Mouse (Mus musculus): ENCODE results near the gene Gsc. TPM values are rescaled to one million over a fixed set of nuclear protein-coding genes. Genes with fewer than 3 reads are reported as not detected.

Gene Gsc
- not detected in 2 replicates for polyA plus RNA-seq (2012)

GRCm38 (mm10) chr12:104472601-104473424, at the start of gene Gsc:
TSS of gene Gsc (minus strand) at chr12:104473330.
- Histone ChIP-seq H3K9me3 (ENCODE audit: control insufficient read depth, low read length) (no peaks in the 10 kb centered on the region), H3K36me3 (ENCODE audit: control insufficient read depth) (no peaks in the 10 kb centered on the region), H3K27me3 (ENCODE audit: control insufficient read depth) (peaks cover 90% of the 10 kb centered on the region), H3K4me3 (replicated peaks) (peak within 1 kb of the TSS; percentile 24), H3K4me1 (ENCODE audit: control insufficient read depth) (no peaks in the 10 kb centered on the region)
- TF ChIP-seq TAL1 (IDR thresholded peaks at IDR 0.05; ENCODE audit: low read length) (no peak), GATA1 (IDR thresholded peaks at IDR 0.05; ENCODE audit: low read length) (no peak)

GRCm38 (mm10) chr12:104519721-104520120, 46.6 kb upstream of the Gsc start:
- no peaks in the 10 kb centered on the region for H3K4me1 ChIP-seq (ENCODE audit: control insufficient read depth)
- no peak for TF ChIP-seq GATA1 (IDR thresholded peaks at IDR 0.05; ENCODE audit: low read length)
- no peak for TF ChIP-seq TAL1 (IDR thresholded peaks at IDR 0.05; ENCODE audit: low read length)
- H3K9me3 ChIP-seq (ENCODE audit: control insufficient read depth, low read length), result peaks cover 19% of the 10 kb centered on the region
- H3K27me3 ChIP-seq (ENCODE audit: control insufficient read depth), result no peaks in the 10 kb centered on the region
- H3K36me3 ChIP-seq (ENCODE audit: control insufficient read depth), result no peaks in the 10 kb centered on the region
- H3K4me3 ChIP-seq (replicated peaks), result no peak overlapping the region

- TF ChIP-seq GATA1 (IDR thresholded peaks at IDR 0.05; ENCODE audit: low read length) (no peak), TAL1 (IDR thresholded peaks at IDR 0.05; ENCODE audit: low read length) (no peak)
- H3K27me3 ChIP-seq (ENCODE audit: control insufficient read depth), result no peaks in the 10 kb centered on the region
- H3K9me3 ChIP-seq (ENCODE audit: control insufficient read depth, low read length), result no peaks in the 10 kb centered on the region
- no peaks in the 10 kb centered on the region for H3K4me1 ChIP-seq (ENCODE audit: control insufficient read depth)
- H3K4me3 ChIP-seq (replicated peaks), result no peak overlapping the region
- H3K36me3 ChIP-seq (ENCODE audit: control insufficient read depth), result no peaks in the 10 kb centered on the region
These were observed 34.8 kb upstream of the Gsc start for GRCm38 (mm10) chr12:104507911-104508310.

GRCm38 (mm10) chr12:104492009-104492408, 18.9 kb upstream of the Gsc start:
- H3K27me3 ChIP-seq (ENCODE audit: control insufficient read depth), result no peaks in the 10 kb centered on the region

GRCm38 (mm10) chr12:104486205-104486604, 13.1 kb upstream of the Gsc start:
- Histone ChIP-seq H3K4me3 (replicated peaks) (no peak overlapping the region), H3K27me3 (ENCODE audit: control insufficient read depth) (peaks cover 5% of the 10 kb centered on the region; the same call in 1 of the 2 replicates), H3K36me3 (ENCODE audit: control insufficient read depth) (no peaks in the 10 kb centered on the region), H3K9me3 (ENCODE audit: control insufficient read depth, low read length) (no peaks in the 10 kb centered on the region), H3K4me1 (ENCODE audit: control insufficient read depth) (no peaks in the 10 kb centered on the region)
- TF ChIP-seq TAL1 (IDR thresholded peaks at IDR 0.05; ENCODE audit: low read length) (no peak), GATA1 (IDR thresholded peaks at IDR 0.05; ENCODE audit: low read length) (no peak)

More at GRCm38 (mm10) chr12:104492009-104492408, 18.9 kb upstream of the Gsc start:
- no peak overlapping the region for H3K4me3 ChIP-seq (replicated peaks)
- no peaks in the 10 kb centered on the region for H3K36me3 ChIP-seq (ENCODE audit: control insufficient read depth)
- TF ChIP-seq GATA1 (IDR thresholded peaks at IDR 0.05; ENCODE audit: low read length), result no peak
- H3K9me3 ChIP-seq (ENCODE audit: control insufficient read depth, low read length), result no peaks in the 10 kb centered on the region
- H3K4me1 ChIP-seq (ENCODE audit: control insufficient read depth), result no peaks in the 10 kb centered on the region

GRCm38 (mm10) chr12:104485161-104485560, 12.0 kb upstream of the Gsc start:
- H3K4me3 ChIP-seq (replicated peaks), result no peak overlapping the region
- no peak for TF ChIP-seq TAL1 (IDR thresholded peaks at IDR 0.05; ENCODE audit: low read length)
- TF ChIP-seq GATA1 (IDR thresholded peaks at IDR 0.05; ENCODE audit: low read length), result no peak
- H3K4me1 ChIP-seq (ENCODE audit: control insufficient read depth), result no peaks in the 10 kb centered on the region
- no peaks in the 10 kb centered on the region for H3K9me3 ChIP-seq (ENCODE audit: control insufficient read depth, low read length)
- no peaks in the 10 kb centered on the region for H3K36me3 ChIP-seq (ENCODE audit: control insufficient read depth)
- H3K27me3 ChIP-seq (ENCODE audit: control insufficient read depth), result peaks cover 12% of the 10 kb centered on the region; the same call in 1 of the 2 replicates

- H3K9me3 ChIP-seq (ENCODE audit: control insufficient read depth, low read length), result no peaks in the 10 kb centered on the region
- H3K36me3 ChIP-seq (ENCODE audit: control insufficient read depth), result no peaks in the 10 kb centered on the region
- H3K4me3 ChIP-seq (replicated peaks), result no peak overlapping the region
- H3K27me3 ChIP-seq (ENCODE audit: control insufficient read depth), result peaks cover 50% of the 10 kb centered on the region
- TF ChIP-seq GATA1 (IDR thresholded peaks at IDR 0.05; ENCODE audit: low read length), result no peak
- no peak for TF ChIP-seq TAL1 (IDR thresholded peaks at IDR 0.05; ENCODE audit: low read length)
- H3K4me1 ChIP-seq (ENCODE audit: control insufficient read depth), result no peaks in the 10 kb centered on the region
These were observed 7.9 kb upstream of the Gsc start for GRCm38 (mm10) chr12:104481007-104481406.

GRCm38 (mm10) chr12:104478193-104478592, 5.1 kb upstream of the Gsc start:
- H3K4me3 ChIP-seq (replicated peaks), result no peak overlapping the region
- H3K9me3 ChIP-seq (ENCODE audit: control insufficient read depth, low read length), result no peaks in the 10 kb centered on the region
- peaks cover 73% of the 10 kb centered on the region for H3K27me3 ChIP-seq (ENCODE audit: control insufficient read depth)
- no peaks in the 10 kb centered on the region for H3K4me1 ChIP-seq (ENCODE audit: control insufficient read depth)
- H3K36me3 ChIP-seq (ENCODE audit: control insufficient read depth), result no peaks in the 10 kb centered on the region
- TF ChIP-seq TAL1 (IDR thresholded peaks at IDR 0.05; ENCODE audit: low read length), result no peak
- no peak for TF ChIP-seq GATA1 (IDR thresholded peaks at IDR 0.05; ENCODE audit: low read length)

- H3K9me3 ChIP-seq (ENCODE audit: control insufficient read depth, low read length), result no peaks in the 10 kb centered on the region
- H3K27me3 ChIP-seq (ENCODE audit: control insufficient read depth), result peaks cover 80% of the 10 kb centered on the region
- no peaks in the 10 kb centered on the region for H3K4me1 ChIP-seq (ENCODE audit: control insufficient read depth)
- no peaks in the 10 kb centered on the region for H3K36me3 ChIP-seq (ENCODE audit: control insufficient read depth)
- no peak for TF ChIP-seq GATA1 (IDR thresholded peaks at IDR 0.05; ENCODE audit: low read length)
- no peak for TF ChIP-seq TAL1 (IDR thresholded peaks at IDR 0.05; ENCODE audit: low read length)
- H3K4me3 ChIP-seq (replicated peaks), result no peak overlapping the region
These were observed 4.4 kb upstream of the Gsc start for GRCm38 (mm10) chr12:104477501-104477900.
